Mouse (Mus musculus) midbrain, embryonic 12.5 days (tissue): ENCODE measurements around the gene Tmem139. TPM values are rescaled to one million over a fixed set of nuclear protein-coding genes. Genes with fewer than 3 reads are reported as not detected.

Source experiments
- ATAC-seq: fragments of 200-750 bp; cut with Nextera tagmentation; 2 replicates; pipeline ENCODE4 v1.8.0; 2017; ENCODE audit warnings: low read depth, moderate TSS enrichment, moderate library complexity; ENCODE audit not compliant: low FRiP score
- H3K27ac ChIP-seq: fragments of 300-500 bp; sonication (generic); replicated peaks from 2 replicates; pipeline ENCODE4 v1.5.1; 2016; ENCODE audit warnings: mild to moderate bottlenecking
- H3K27me3 ChIP-seq: fragments of 300-500 bp; sonication (generic); 2 replicates; pipeline ENCODE4 v1.6.1; 2016; ENCODE audit warnings: mild to moderate bottlenecking
- H3K36me3 ChIP-seq: fragments of 300-500 bp; sonication (generic); 2 replicates; pipeline ENCODE4 v1.6.1; 2016
- H3K4me1 ChIP-seq: fragments of 300-500 bp; sonication (generic); 2 replicates; pipeline ENCODE4 v1.6.1; 2016
- H3K4me2 ChIP-seq: fragments of 300-500 bp; sonication (generic); replicated peaks from 2 replicates; pipeline ENCODE4 v1.6.1; 2016; ENCODE audit warnings: mild to moderate bottlenecking, moderate library complexity
- H3K4me3 ChIP-seq: fragments of 300-500 bp; sonication (generic); 2 replicates; pipeline ENCODE4 v1.5.1; 2016; ENCODE audit warnings: mild to moderate bottlenecking
- H3K9ac ChIP-seq: fragments of 300-500 bp; sonication (generic); replicated peaks from 2 replicates; pipeline ENCODE4 v1.6.1; 2016; ENCODE audit warnings: mild to moderate bottlenecking, moderate library complexity
- H3K9me3 ChIP-seq: fragments of 300-500 bp; sonication (generic); 2 replicates; pipeline ENCODE4 v1.6.1; 2016; ENCODE audit warnings: mild to moderate bottlenecking
- WGBS: fragments of 180-500 bp; shearing (Covaris S2); methylation state at CpG from one replicate; pipeline ENCODE4 v1.1.7; 2016; 5-methylcytosine and 5-hydroxymethylcytosine counted together
- polyA plus RNA-seq: library from polyadenylated mRNA; unstranded; fragments of >200 nt; fragmentation: Nextera tagmentation; extraction: Ambion mirVana; gene quantifications from 2 replicates; pipeline ENCODE4 v1.2.1, GENCODE M21; 2016

Tmem139 gene
- polyA plus RNA-seq, 1 experiment from 2014 or later: 0.26 TPM

GRCm38 (mm10) chr6:42287562-42287961 is 25.8 kb downstream of the Tmem139 start:
- H3K36me3 ChIP-seq: peaks cover 56% of the 10 kb centered on the region
- no peaks in the 10 kb centered on the region for H3K27me3 ChIP-seq
- H3K4me1 ChIP-seq: no peaks in the 10 kb centered on the region
- H3K9me3 ChIP-seq: no peaks in the 10 kb centered on the region
- H3K27ac ChIP-seq: no peak overlapping the region
- no peak overlapping the region for H3K4me3 ChIP-seq
- no peak for ATAC-seq
- H3K9ac ChIP-seq: no peak overlapping the region
- H3K4me2 ChIP-seq: no peak overlapping the region

- no peak for ATAC-seq
- no peak overlapping the region for H3K4me2 ChIP-seq
- H3K9me3 ChIP-seq: no peaks in the 10 kb centered on the region
- peaks cover 68% of the 10 kb centered on the region for H3K36me3 ChIP-seq
- no peak overlapping the region for H3K4me3 ChIP-seq
- H3K27me3 ChIP-seq: no peaks in the 10 kb centered on the region
- 91% methylated on average over 6 of the region's 6 CpGs for WGBS
- no peak overlapping the region for H3K9ac ChIP-seq
- H3K4me1 ChIP-seq: no peaks in the 10 kb centered on the region
- no peak overlapping the region for H3K27ac ChIP-seq
Measured at GRCm38 (mm10) chr6:42293327-42293726, 31.6 kb downstream of the Tmem139 start.

- H3K4me2 ChIP-seq: no peak overlapping the region
- no peaks in the 10 kb centered on the region for H3K9me3 ChIP-seq
- no peak for ATAC-seq
- H3K4me3 ChIP-seq: no peak overlapping the region
- WGBS: 83% methylated on average over 3 of the region's 3 CpGs
- no peak overlapping the region for H3K27ac ChIP-seq
- no peak overlapping the region for H3K9ac ChIP-seq
- peaks cover 83% of the 10 kb centered on the region for H3K36me3 ChIP-seq
- no peaks in the 10 kb centered on the region for H3K27me3 ChIP-seq
- no peaks in the 10 kb centered on the region for H3K4me1 ChIP-seq
Measured at GRCm38 (mm10) chr6:42295549-42296094, 33.9 kb downstream of the Tmem139 start.

- Histone ChIP-seq H3K36me3 (peaks cover 60% of the 10 kb centered on the region), H3K4me3 (no peak overlapping the region), H3K9ac (no peak overlapping the region), H3K4me1 (no peaks in the 10 kb centered on the region), H3K27me3 (no peaks in the 10 kb centered on the region), H3K4me2 (no peak overlapping the region), H3K27ac (no peak overlapping the region), H3K9me3 (no peaks in the 10 kb centered on the region)
- ATAC-seq: no peak
- 90% methylated on average over 5 of the region's 5 CpGs for WGBS
Measured at GRCm38 (mm10) chr6:42299362-42299761, 37.6 kb downstream of the Tmem139 start.

- Histone ChIP-seq H3K4me3 (no peak overlapping the region), H3K27ac (no peak overlapping the region), H3K27me3 (no peaks in the 10 kb centered on the region), H3K36me3 (peaks cover 69% of the 10 kb centered on the region), H3K9ac (no peak overlapping the region), H3K9me3 (no peaks in the 10 kb centered on the region), H3K4me1 (no peaks in the 10 kb centered on the region), H3K4me2 (no peak overlapping the region)
- ATAC-seq: 0 out of 2 replicates have a peak, but pooled peaks have one; percentile 38
- 54% methylated on average over 8 of the region's 8 CpGs for WGBS
Measured at GRCm38 (mm10) chr6:42309816-42310378, 48.1 kb downstream of the Tmem139 start.

GRCm38 (mm10) chr6:42310427-42311053 is 48.8 kb downstream of the Tmem139 start:
- H3K27me3 ChIP-seq: no peaks in the 10 kb centered on the region
- no peak overlapping the region for H3K4me2 ChIP-seq
- H3K36me3 ChIP-seq: peaks cover 69% of the 10 kb centered on the region
- H3K9me3 ChIP-seq: no peaks in the 10 kb centered on the region
- no peak overlapping the region for H3K27ac ChIP-seq
- H3K4me1 ChIP-seq: no peaks in the 10 kb centered on the region
- no peak overlapping the region for H3K4me3 ChIP-seq
- no peak for ATAC-seq
- WGBS: 93% methylated on average over 2 of the region's 2 CpGs
- no peak overlapping the region for H3K9ac ChIP-seq

Other genes with a start within 250 kb of the Tmem139 start
- not detected in 2 replicates for gene Sva, start 223.6 kb upstream of the Tmem139 start, polyA plus RNA-seq
- not detected in 2 replicates for gene Tas2r139, start 121.0 kb upstream of the Tmem139 start, polyA plus RNA-seq
- gene Tas2r144, start 46.6 kb upstream of the Tmem139 start, polyA plus RNA-seq: not detected in 2 replicates
- 10.4 and 11.4 TPM in 2 replicates for gene Gstk1, start 16.0 kb upstream of the Tmem139 start, polyA plus RNA-seq
- 76.0 and 79.5 TPM in 2 replicates for gene Casp2, start 3.0 kb downstream of the Tmem139 start, polyA plus RNA-seq
- 1.3 and 1.8 TPM in 2 replicates for gene Clcn1, start 24.7 kb downstream of the Tmem139 start, polyA plus RNA-seq
- 4.2 and 4.9 TPM in 2 replicates for gene Fam131b, start 62.7 kb downstream of the Tmem139 start, polyA plus RNA-seq
- gene Zyx, start 87.7 kb downstream of the Tmem139 start, polyA plus RNA-seq: 66.7 and 71.5 TPM in 2 replicates
- gene Epha1, start 111.3 kb downstream of the Tmem139 start, polyA plus RNA-seq: 0.81 and 1.3 TPM in 2 replicates
- gene Tas2r143, start 138.3 kb downstream of the Tmem139 start, polyA plus RNA-seq: not detected in 2 replicates
- not detected in 2 replicates for gene Tas2r135, start 143.5 kb downstream of the Tmem139 start, polyA plus RNA-seq
- gene Tas2r126, start 172.6 kb downstream of the Tmem139 start, polyA plus RNA-seq: not detected in 2 replicates
- not detected in 2 replicates for gene Olfr458, start 203.2 kb downstream of the Tmem139 start, polyA plus RNA-seq
- gene Olfr457, start 214.4 kb downstream of the Tmem139 start, polyA plus RNA-seq: not detected in 2 replicates
- not detected in 2 replicates for gene Olfr456, start 225.2 kb downstream of the Tmem139 start, polyA plus RNA-seq